Mouse (Mus musculus) naive thymus-derived CD4-positive, alpha-beta T cell, adult 5 months (primary cell): ENCODE results near the gene Repin1. TPM values are rescaled to one million over a fixed set of nuclear protein-coding genes. Genes with fewer than 3 reads are reported as not detected.

Source experiments
- polyA plus RNA-seq: library from polyadenylated mRNA; unstranded; fragments of 100-300 nt; shearing (Covaris generic); gene quantifications from one replicate; pipeline ENCODE4 v1.2.1, GENCODE M21; 2017

The Repin1 gene
- polyA plus RNA-seq = 2.0 TPM

GRCm38 (mm10) chr6:48593158-48594042, at the start of gene Repin1, which contains the start of gene Gm44965:
Repin1 (plus strand) TSS chr6:48593883.
Gm44965 (plus strand) TSS chr6:48593941.

GRCm38 (mm10) chr6:48554280-48555103, 39.2 kb upstream of the Repin1 start, which contains the start of gene Lrrc61:
Lrrc61 (plus strand) TSS chr6:48554796.

GRCm38 (mm10) chr6:48572572-48573061, 21.1 kb upstream of the Repin1 start, which contains the start of gene Rarres2:
Rarres2 (minus strand) TSS chr6:48572789.

GRCm38 (mm10) chr6:48589194-48589750, 4.4 kb upstream of the Repin1 start, which contains the start of gene Gm45021:
Gm45021 (plus strand) TSS chr6:48589610.

GRCm38 (mm10) chr6:48601271-48602079, 7.8 kb downstream of the Repin1 start, which contains the start of gene Zfp775:
Zfp775 (plus strand) TSS chr6:48602063.

DNA sequence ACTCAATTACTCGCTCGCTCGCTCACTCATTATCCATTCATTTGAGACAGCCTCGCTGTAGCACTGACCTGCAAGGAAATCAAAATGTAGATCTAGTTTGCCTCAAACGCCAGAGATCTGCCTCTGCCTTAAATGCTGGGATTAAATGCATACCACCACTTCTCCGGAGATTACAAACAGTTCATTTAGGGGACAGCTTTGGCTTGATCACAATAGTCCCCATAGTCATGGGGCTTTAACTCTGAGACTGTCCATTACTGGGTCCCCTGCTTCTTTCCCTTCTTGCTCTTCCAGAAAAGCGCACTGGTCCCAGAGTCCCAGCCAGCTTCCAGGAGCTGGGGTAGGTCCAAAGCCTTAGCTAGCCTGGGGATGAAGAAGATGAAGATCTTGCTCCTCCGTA, 32.8 kb downstream of the Repin1 start, which contains the start of gene AI854703:
TSS of gene AI854703 (plus strand) at position 301 of the 400 bp plus-strand sequence.

DNA sequence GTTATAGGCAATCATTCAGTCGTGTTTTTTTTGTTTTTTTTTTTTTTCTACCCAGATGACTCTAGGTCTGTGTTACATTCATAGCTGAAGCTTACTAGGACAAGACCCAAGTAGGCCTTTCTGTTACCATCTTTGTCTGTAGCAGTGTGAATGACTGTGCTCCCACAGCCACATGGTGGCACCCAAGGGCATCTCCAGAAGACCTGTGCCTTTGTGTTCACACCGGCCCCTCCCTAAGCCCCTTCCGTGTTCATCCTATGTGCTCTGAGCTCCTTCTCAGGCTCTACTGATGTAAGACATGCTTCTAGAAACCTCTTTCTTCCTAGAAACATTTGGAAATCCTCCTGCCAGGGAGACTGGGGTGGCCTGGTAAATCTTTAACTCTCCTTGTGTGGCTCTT, 53.3 kb downstream of the Repin1 start, which contains the start of gene Gimap8:
TSS of gene Gimap8 (plus strand) at position 240 of the 400 bp plus-strand sequence.

Other genes starting within 250 kb of the Repin1 start
- 25.2 TPM for gene Krba1, start 198.3 kb upstream of the Repin1 start, polyA plus RNA-seq
- gene Zfp467, start 148.1 kb upstream of the Repin1 start, polyA plus RNA-seq = 10.2 TPM
- gene Sspo, start 145.7 kb upstream of the Repin1 start, polyA plus RNA-seq = not detected
- not detected for gene Atp6v0e2, start 56.3 kb upstream of the Repin1 start, polyA plus RNA-seq
- 8.3 TPM for gene Lrrc61, start 39.1 kb upstream of the Repin1 start, polyA plus RNA-seq
- not detected for gene Rarres2, start 21.1 kb upstream of the Repin1 start, polyA plus RNA-seq
- gene Gm45021, start 4.3 kb upstream of the Repin1 start, polyA plus RNA-seq = not detected
- not detected for gene Gm44965, start 58 bp downstream of the Repin1 start, polyA plus RNA-seq
- gene Zfp775, start 8.2 kb downstream of the Repin1 start, polyA plus RNA-seq = 6.2 TPM
- gene AI854703, start 32.9 kb downstream of the Repin1 start, polyA plus RNA-seq = 1.3 TPM
- gene Gimap8, start 53.4 kb downstream of the Repin1 start, polyA plus RNA-seq = 145 TPM
- gene Gimap9, start 82.2 kb downstream of the Repin1 start, polyA plus RNA-seq = 408 TPM
- 1,217 TPM for gene Gimap4, start 90.7 kb downstream of the Repin1 start, polyA plus RNA-seq
- 2,591 TPM for gene Gimap6, start 114.3 kb downstream of the Repin1 start, polyA plus RNA-seq
- 7.0 TPM for gene Gm28053, start 124.7 kb downstream of the Repin1 start, polyA plus RNA-seq
- gene Gimap7, start 124.7 kb downstream of the Repin1 start, polyA plus RNA-seq = 152 TPM
- 555 TPM for gene Gimap1, start 145.2 kb downstream of the Repin1 start, polyA plus RNA-seq
- 182 TPM for gene Gimap5, start 152.3 kb downstream of the Repin1 start, polyA plus RNA-seq
- 1,890 TPM for gene Gimap3, start 177.0 kb downstream of the Repin1 start, polyA plus RNA-seq
- 0.77 TPM for gene Tmem176a, start 247.0 kb downstream of the Repin1 start, polyA plus RNA-seq
- 3.1 TPM for gene Tmem176b, start 247.6 kb downstream of the Repin1 start, polyA plus RNA-seq